Comparison of ENCODE assay signal across 8 mouse cellular contexts in genomic region chr6:30735728-30736371, GRCm38 (mm10). TPM values are rescaled to one million over a fixed set of nuclear protein-coding genes. Genes with fewer than 3 reads are reported as not detected.
DNase-seq lines count a peak whose midpoint lies in the region; ATAC-seq and TF ChIP-seq lines count a peak whose summit lies in the region.

No protein-coding gene starts in this region.

- no peak for ATAC-seq in intestine, embryonic 14.5 days (replicated peaks; ENCODE audit: low FRiP score, low TSS enrichment, low read depth)
- no peak for ATAC-seq in neural tube, embryonic 12.5 days (ENCODE audit: low FRiP score, low read depth)
- ATAC-seq in megakaryocyte progenitor cell, adult 5-6 weeks (replicated peaks; ENCODE audit: poor library complexity) = no peak

- 54% methylated on average over 15 of the region's 15 CpGs for WGBS in kidney, adult 2 months
- 54% methylated on average over 15 of the region's 15 CpGs for WGBS in intestine, embryonic 14.5 days
- 50% methylated on average over 15 of the region's 15 CpGs for WGBS in neural tube, embryonic 12.5 days

- peak overlapping the region; percentile 2; the same call in 1 of the 2 replicates for H3K4me3 ChIP-seq in kidney, adult 2 months (ENCODE audit: insufficient read depth, low read depth, low read length)
- H3K4me3 ChIP-seq in embryonic fibroblast, embryonic 13.5 days (ENCODE audit: insufficient read depth, low read length) = no peak overlapping the region
- peak overlapping the region; percentile 11; the same call in 1 of the 2 replicates for H3K4me3 ChIP-seq in intestine, embryonic 14.5 days (ENCODE audit: low read depth, low read length)
- peak overlapping the region; percentile 16 for H3K4me3 ChIP-seq in neural tube, embryonic 12.5 days

- peaks cover 57% of the 10 kb centered on the region for H3K9me3 ChIP-seq in intestine, embryonic 14.5 days (ENCODE audit: control insufficient read depth, low read length)
- H3K9me3 ChIP-seq in neural tube, embryonic 12.5 days = peaks cover 43% of the 10 kb centered on the region

- peak overlapping the region; percentile 32 for H3K9ac ChIP-seq in intestine, embryonic 14.5 days (ENCODE audit: low read length)
- no peak overlapping the region; the same call in 1 of the 2 replicates for H3K9ac ChIP-seq in neural tube, embryonic 12.5 days

- no peak for TF ChIP-seq CTCF in kidney, adult 2 months (conservative IDR thresholded peaks at IDR 0.05; ENCODE audit: insufficient read depth, insufficient read length, low read depth, low read length)
- no peak for TF ChIP-seq CTCF in embryonic fibroblast, embryonic 13.5 days (IDR thresholded peaks at IDR 0.05; ENCODE audit: borderline replicate concordance, insufficient read depth, low read length)

- H3K4me2 ChIP-seq in intestine, embryonic 14.5 days (ENCODE audit: low read length) = peak overlapping the region; percentile 51
- peak overlapping the region; percentile 61 for H3K4me2 ChIP-seq in neural tube, embryonic 12.5 days (replicated peaks)

- DNase-seq in kidney, adult 2 months = no peak
- no peak for DNase-seq in kidney, adult 8-10 months
- no peak for DNase-seq in intestine, embryonic 14.5 days (ENCODE audit: low spot score)
- no peak for DNase-seq in right cerebral cortex, postnatal 10 days (ENCODE audit: low spot score in 2 of 2)
- DNase-seq in gastrocnemius, postnatal 14 days = no peak

- no peaks in the 10 kb centered on the region for H3K4me1 ChIP-seq in kidney, adult 2 months (ENCODE audit: control insufficient read depth, insufficient read depth, low read length)
- H3K4me1 ChIP-seq in embryonic fibroblast, embryonic 13.5 days (ENCODE audit: control insufficient read depth, insufficient read depth, low read length) = no peaks in the 10 kb centered on the region
- H3K4me1 ChIP-seq in intestine, embryonic 14.5 days (replicated peaks; ENCODE audit: control insufficient read depth, insufficient read depth, low read length) = 0 out of 2 replicates have a peak, but pooled peaks cover 11% of the 10 kb centered on the region
- H3K4me1 ChIP-seq in neural tube, embryonic 12.5 days = 0 out of 2 replicates have a peak, but pooled peaks cover 7% of the 10 kb centered on the region

- no peak overlapping the region for H3K27ac ChIP-seq in kidney, adult 2 months (ENCODE audit: insufficient read depth, low read depth, low read length)
- H3K27ac ChIP-seq in embryonic fibroblast, embryonic 13.5 days (ENCODE audit: insufficient read depth, low read length) = peak overlapping the region; percentile 22; the same call in 1 of the 2 replicates
- peak overlapping the region; percentile 78 for H3K27ac ChIP-seq in intestine, embryonic 14.5 days (ENCODE audit: low read depth)
- peak overlapping the region; percentile 77; the same call in 1 of the 2 replicates for H3K27ac ChIP-seq in neural tube, embryonic 12.5 days

- no peaks in the 10 kb centered on the region for H3K27me3 ChIP-seq in kidney, adult 2 months (replicated peaks; ENCODE audit: control insufficient read depth, insufficient read depth, low read length)
- no peaks in the 10 kb centered on the region for H3K27me3 ChIP-seq in intestine, embryonic 14.5 days (replicated peaks; ENCODE audit: control insufficient read depth, insufficient read depth, low read length)
- H3K27me3 ChIP-seq in neural tube, embryonic 12.5 days (replicated peaks) = no peaks in the 10 kb centered on the region

- no peak for TF ChIP-seq POLR2A in kidney, adult 2 months (IDR thresholded peaks at IDR 0.05; ENCODE audit: low read depth, low read length)
- no peak for TF ChIP-seq POLR2A in embryonic fibroblast, embryonic 13.5 days (IDR thresholded peaks at IDR 0.05; ENCODE audit: low read depth, low read length)

- H3K36me3 ChIP-seq in kidney, adult 2 months (ENCODE audit: control insufficient read depth, insufficient read depth, low read length) = no peaks in the 10 kb centered on the region
- H3K36me3 ChIP-seq in intestine, embryonic 14.5 days (ENCODE audit: control insufficient read depth, insufficient read depth, low read length) = peaks cover 2% of the 10 kb centered on the region; the same call in 1 of the 2 replicates
- H3K36me3 ChIP-seq in neural tube, embryonic 12.5 days = peaks cover 6% of the 10 kb centered on the region

- intact Hi-C loops in gastrocnemius, postnatal 14 days (cut with DNase I; ENCODE audit: low total_unique reads) = no loop called here

RNA-seq across cellular contexts. Expression of gene Mest, which starts 12.5 kb away (rescaled TPM):
- polyA plus RNA-seq in kidney, adult 2 months (2012; rRNA removed) = 8.4 and 16.5 TPM in 2 replicates
- 44.3 and 540 TPM in 2 replicates for polyA plus RNA-seq in embryonic fibroblast, embryonic 13.5 days (2011; ENCODE audit: insufficient read length, low read depth, missing spikeins)
- 962 and 973 TPM in 2 replicates for polyA plus RNA-seq in intestine, embryonic 14.5 days (2014; fragmentation: Nextera tagmentation; extraction: Ambion mirVana)
- polyA plus RNA-seq in neural tube, embryonic 12.5 days (2016; fragmentation: Nextera tagmentation; extraction: Ambion mirVana) = 777 and 779 TPM in 2 replicates
- 100 to 1,000 TPM in 1 of 2 experiments, 10 to 100 TPM in 1; 64.5 to 101 TPM for total RNA-seq in gastrocnemius, postnatal 14 days (2021)
- total RNA-seq in megakaryocyte progenitor cell, adult 5-6 weeks (2015) = not detected in 2 replicates
- 0.12 TPM in 1 of 2 replicates, not detected in the other for total RNA-seq in megakaryocyte progenitor cell, adult 5-6 weeks (2017)

RNA-seq across cellular contexts. Expression of gene Cep41, which starts 42.3 kb away (rescaled TPM):
- 2.6 and 2.9 TPM in 2 replicates for polyA plus RNA-seq in kidney, adult 2 months (2012; rRNA removed)
- polyA plus RNA-seq in embryonic fibroblast, embryonic 13.5 days (2011; ENCODE audit: insufficient read length, low read depth, missing spikeins) = 8.7 and 14.9 TPM in 2 replicates
- polyA plus RNA-seq in intestine, embryonic 14.5 days (2014; fragmentation: Nextera tagmentation; extraction: Ambion mirVana) = 10.0 and 10.3 TPM in 2 replicates
- 17.9 and 21.6 TPM in 2 replicates for polyA plus RNA-seq in neural tube, embryonic 12.5 days (2016; fragmentation: Nextera tagmentation; extraction: Ambion mirVana)
- total RNA-seq in gastrocnemius, postnatal 14 days (2021) = 1 to 10 TPM; 1.3 to 2.1 TPM
- total RNA-seq in megakaryocyte progenitor cell, adult 5-6 weeks (2015) = 7.5 and 10.2 TPM in 2 replicates
- total RNA-seq in megakaryocyte progenitor cell, adult 5-6 weeks (2017) = 5.2 and 8.4 TPM in 2 replicates
